Mouse (Mus musculus): ENCODE results near the gene Fgfr2. TPM values are rescaled to one million over a fixed set of nuclear protein-coding genes. Genes with fewer than 3 reads are reported as not detected.
A peak's percentile ranks its signal among the peaks of the same experiment; 100 is the strongest.

The Fgfr2 gene
- polyA plus RNA-seq, 1 experiment from 2014 or later = 169 TPM

DNA sequence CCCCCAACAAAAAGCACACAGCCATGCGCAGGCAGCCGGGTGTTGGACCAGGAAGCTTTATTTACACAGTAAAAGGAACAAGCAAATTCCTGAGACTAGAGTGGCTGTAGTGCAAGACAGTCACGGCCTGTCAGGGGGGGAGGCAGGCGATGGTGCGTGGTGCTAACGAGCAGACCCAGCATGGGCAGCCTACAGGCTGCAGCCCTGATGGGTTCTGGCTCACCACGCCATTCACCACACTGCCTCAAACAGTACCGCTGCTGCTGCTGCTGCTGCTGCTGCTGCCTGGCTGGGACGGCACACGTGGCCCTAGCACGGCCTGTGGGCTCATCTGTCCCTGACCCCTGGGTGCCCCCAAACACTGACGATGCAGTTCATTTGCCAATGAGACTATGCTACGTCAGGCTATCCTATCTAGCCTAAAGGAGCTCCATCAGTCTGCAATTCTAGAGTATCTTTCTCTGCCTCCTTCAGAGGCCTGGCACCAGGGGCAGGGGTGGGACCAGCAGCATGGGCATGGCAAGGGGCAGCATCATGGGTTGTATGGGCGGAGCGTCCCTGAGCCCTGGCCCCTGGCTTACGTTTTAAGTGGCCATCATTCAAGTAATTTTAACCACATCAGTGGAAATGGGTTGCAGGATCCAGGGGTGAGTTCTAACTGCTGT lies 411.0 kb downstream of the Fgfr2 start:
- no peak overlapping the region for H3K9ac ChIP-seq (replicated peaks; ENCODE audit: low read depth, low read length)
- no peak overlapping the region for H3K27ac ChIP-seq (ENCODE audit: low read length)
- H3K27me3 ChIP-seq (ENCODE audit: control insufficient read depth, insufficient read depth, low read length) = no peaks in the 10 kb centered on the region
- H3K4me1 ChIP-seq (ENCODE audit: control insufficient read depth, insufficient read depth, low read length) = peaks cover 26% of the 10 kb centered on the region; the same call in 1 of the 2 replicates
- H3K36me3 ChIP-seq (ENCODE audit: control insufficient read depth, insufficient read depth, low read length) = peaks cover 4% of the 10 kb centered on the region; the same call in 1 of the 2 replicates
- H3K4me3 ChIP-seq (ENCODE audit: low read depth, low read length) = no peak overlapping the region
- no peak; the same call in 1 of the 2 replicates for ATAC-seq (ENCODE audit: insufficient number of reproducible peaks, insufficient read depth, low FRiP score, low read depth)
- 31% methylated on average over 16 of the region's 16 CpGs for WGBS
- no peaks in the 10 kb centered on the region for H3K9me3 ChIP-seq (ENCODE audit: control insufficient read depth, low read depth, low read length)
- 0 out of 2 replicates have a peak overlapping the region, but pooled peaks have one; percentile 12 for H3K4me2 ChIP-seq (replicated peaks; ENCODE audit: low read depth, low read length)

DNA sequence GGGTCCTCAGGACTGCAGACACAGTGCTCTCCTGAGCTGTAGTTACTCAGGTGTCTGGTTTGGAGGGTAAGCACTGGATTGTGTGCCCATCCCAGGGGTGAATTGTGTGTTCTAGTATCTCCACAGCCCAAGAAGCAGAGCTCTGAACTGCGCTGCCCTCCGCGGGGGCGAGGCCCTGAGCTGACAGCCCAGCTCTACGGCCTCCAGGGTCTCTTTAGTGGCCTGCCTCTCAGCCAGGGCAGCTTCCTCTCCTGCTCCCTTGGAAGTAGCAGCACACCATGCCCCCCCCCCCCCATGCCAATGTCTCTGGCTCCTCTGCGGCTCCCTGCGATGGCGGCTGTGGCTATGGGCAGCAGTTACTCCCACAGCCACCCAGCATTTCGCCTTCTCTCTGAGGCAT lies 411.6 kb downstream of the Fgfr2 start:
- Histone ChIP-seq H3K4me3 (ENCODE audit: low read depth, low read length) (no peak overlapping the region), H3K36me3 (ENCODE audit: control insufficient read depth, insufficient read depth, low read length) (peaks cover 4% of the 10 kb centered on the region; the same call in 1 of the 2 replicates), H3K4me2 (replicated peaks; ENCODE audit: low read depth, low read length) (no peak overlapping the region), H3K27ac (ENCODE audit: low read length) (no peak overlapping the region), H3K9me3 (ENCODE audit: control insufficient read depth, low read depth, low read length) (no peaks in the 10 kb centered on the region), H3K9ac (replicated peaks; ENCODE audit: low read depth, low read length) (no peak overlapping the region), H3K4me1 (ENCODE audit: control insufficient read depth, insufficient read depth, low read length) (peaks cover 26% of the 10 kb centered on the region; the same call in 1 of the 2 replicates), H3K27me3 (ENCODE audit: control insufficient read depth, insufficient read depth, low read length) (no peaks in the 10 kb centered on the region)
- WGBS = 71% methylated on average over 9 of the region's 9 CpGs
- ATAC-seq (ENCODE audit: insufficient number of reproducible peaks, insufficient read depth, low FRiP score, low read depth) = no peak

DNA sequence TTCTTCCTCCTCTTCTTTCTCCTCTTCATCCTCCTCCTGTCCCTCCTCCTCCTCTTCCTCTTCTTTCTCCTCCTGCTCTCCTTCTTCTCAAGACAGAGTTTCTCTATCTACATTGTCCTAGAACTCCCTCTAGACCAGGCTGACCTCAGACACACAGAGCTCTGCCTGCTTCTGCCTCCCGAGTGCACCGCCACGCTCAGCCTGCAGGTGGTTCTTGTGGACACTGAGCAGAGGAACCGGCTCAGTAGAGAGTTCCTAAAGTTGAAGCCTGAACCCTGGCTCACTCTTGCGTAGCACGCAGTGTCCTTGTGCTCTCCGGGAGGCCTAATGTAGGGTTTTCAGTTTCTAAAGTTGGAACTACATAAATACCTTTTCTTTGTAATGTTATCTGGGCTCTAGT lies 418.0 kb downstream of the Fgfr2 start:
- no peak overlapping the region for H3K9ac ChIP-seq (replicated peaks; ENCODE audit: low read depth, low read length)
- no peaks in the 10 kb centered on the region for H3K9me3 ChIP-seq (ENCODE audit: control insufficient read depth, low read depth, low read length)
- WGBS = 88% methylated on average over 7 of the region's 7 CpGs
- H3K4me2 ChIP-seq (replicated peaks; ENCODE audit: low read depth, low read length) = no peak overlapping the region
- H3K27ac ChIP-seq (ENCODE audit: low read length) = no peak overlapping the region
- ATAC-seq (ENCODE audit: insufficient number of reproducible peaks, insufficient read depth, low FRiP score, low read depth) = no peak
- H3K36me3 ChIP-seq (ENCODE audit: control insufficient read depth, insufficient read depth, low read length) = no peaks in the 10 kb centered on the region
- H3K4me1 ChIP-seq (ENCODE audit: control insufficient read depth, insufficient read depth, low read length) = 0 out of 2 replicates have a peak, but pooled peaks cover 3% of the 10 kb centered on the region
- no peaks in the 10 kb centered on the region for H3K27me3 ChIP-seq (ENCODE audit: control insufficient read depth, insufficient read depth, low read length)
- no peak overlapping the region for H3K4me3 ChIP-seq (ENCODE audit: low read depth, low read length)

- ATAC-seq (ENCODE audit: insufficient number of reproducible peaks, insufficient read depth, low FRiP score, low read depth) = no peak
- H3K4me3 ChIP-seq (ENCODE audit: low read depth, low read length) = no peak overlapping the region
- no peaks in the 10 kb centered on the region for H3K36me3 ChIP-seq (ENCODE audit: control insufficient read depth, insufficient read depth, low read length)
- 86% methylated on average over 8 of the region's 8 CpGs for WGBS
- no peaks in the 10 kb centered on the region for H3K9me3 ChIP-seq (ENCODE audit: control insufficient read depth, low read depth, low read length)
- H3K4me2 ChIP-seq (replicated peaks; ENCODE audit: low read depth, low read length) = no peak overlapping the region
- H3K9ac ChIP-seq (replicated peaks; ENCODE audit: low read depth, low read length) = no peak overlapping the region
- H3K27me3 ChIP-seq (ENCODE audit: control insufficient read depth, insufficient read depth, low read length) = no peaks in the 10 kb centered on the region
- no peak overlapping the region for H3K27ac ChIP-seq (ENCODE audit: low read length)
- 0 out of 2 replicates have a peak, but pooled peaks cover 3% of the 10 kb centered on the region for H3K4me1 ChIP-seq (ENCODE audit: control insufficient read depth, insufficient read depth, low read length)
These were observed 418.8 kb downstream of the Fgfr2 start for GRCm38 (mm10) chr7:132704310-132704875.

DNA sequence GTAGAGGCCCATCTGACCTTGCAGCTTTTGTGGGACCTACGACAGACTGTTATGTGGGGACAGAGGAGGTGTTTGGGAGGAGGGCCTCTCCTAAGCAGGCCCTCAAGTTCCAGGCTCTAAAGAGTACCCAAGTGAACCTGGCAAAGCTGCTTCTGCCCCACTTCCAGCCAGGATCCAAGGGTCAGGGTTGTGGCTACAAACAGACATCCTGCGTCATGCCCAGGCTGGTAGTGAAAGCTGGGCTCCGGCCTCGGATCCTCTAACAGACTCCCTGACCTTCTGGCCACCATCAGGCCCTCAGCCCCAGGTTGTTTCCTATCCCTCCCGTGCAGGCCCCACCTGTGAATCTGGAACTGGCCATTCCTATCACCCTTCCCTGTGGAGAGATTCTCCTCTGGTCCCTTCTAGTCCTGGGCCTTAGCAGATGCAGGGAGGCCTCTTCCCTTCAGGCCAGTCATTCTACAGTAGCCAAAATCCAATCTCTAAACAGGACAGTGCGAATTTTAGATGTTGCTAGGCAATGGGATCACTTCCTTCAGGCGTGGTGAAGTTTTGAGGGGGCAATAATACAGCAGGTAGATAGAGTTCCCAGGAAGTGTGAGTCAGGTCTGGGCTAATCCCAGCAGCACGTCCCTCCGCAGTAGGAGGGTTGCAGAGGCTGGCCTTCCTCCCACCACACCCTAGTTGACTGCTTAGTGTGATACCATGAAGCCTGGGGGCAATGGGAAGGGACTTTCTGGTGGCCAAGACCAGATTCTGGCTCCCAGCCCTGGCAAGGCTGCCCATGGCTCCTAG lies 419.4 kb downstream of the Fgfr2 start:
- Histone ChIP-seq H3K9me3 (ENCODE audit: control insufficient read depth, low read depth, low read length) (no peaks in the 10 kb centered on the region), H3K4me3 (ENCODE audit: low read depth, low read length) (no peak overlapping the region), H3K9ac (replicated peaks; ENCODE audit: low read depth, low read length) (no peak overlapping the region), H3K27ac (ENCODE audit: low read length) (no peak overlapping the region), H3K4me2 (replicated peaks; ENCODE audit: low read depth, low read length) (no peak overlapping the region), H3K27me3 (ENCODE audit: control insufficient read depth, insufficient read depth, low read length) (no peaks in the 10 kb centered on the region), H3K36me3 (ENCODE audit: control insufficient read depth, insufficient read depth, low read length) (no peaks in the 10 kb centered on the region), H3K4me1 (ENCODE audit: control insufficient read depth, insufficient read depth, low read length) (0 out of 2 replicates have a peak, but pooled peaks cover 3% of the 10 kb centered on the region)
- no peak for ATAC-seq (ENCODE audit: insufficient number of reproducible peaks, insufficient read depth, low FRiP score, low read depth)
- WGBS = 82% methylated on average over 9 of the region's 9 CpGs

DNA sequence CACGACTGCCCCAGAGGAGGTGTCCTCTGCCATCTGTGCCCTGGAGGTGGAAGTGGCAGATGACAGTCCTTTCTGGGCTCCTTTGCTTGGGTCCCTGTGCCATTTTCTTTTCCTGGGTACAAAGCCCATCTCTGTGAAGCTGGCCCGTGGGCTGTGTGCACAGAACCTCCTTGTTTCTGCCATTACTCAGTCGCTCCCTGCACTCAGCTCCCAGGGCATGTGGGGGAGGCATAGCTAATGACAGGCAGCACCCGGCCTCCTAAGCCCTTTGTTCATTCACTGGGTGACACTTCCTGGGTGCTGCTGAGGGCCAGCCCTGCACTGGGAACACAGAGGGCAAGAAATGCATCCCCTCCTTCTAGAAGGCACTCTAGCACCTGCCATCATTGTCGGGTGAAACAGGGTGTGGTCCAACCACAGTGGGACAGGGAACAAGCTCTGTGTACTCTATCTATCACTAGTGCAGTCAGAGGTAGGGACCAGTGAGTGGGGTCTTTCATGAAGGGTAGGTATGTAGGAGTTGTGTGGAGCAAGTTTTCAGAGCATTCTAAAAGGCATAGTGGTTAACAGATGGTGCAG lies 420.6 kb downstream of the Fgfr2 start:
- no peak overlapping the region for H3K4me3 ChIP-seq (ENCODE audit: low read depth, low read length)
- no peaks in the 10 kb centered on the region for H3K27me3 ChIP-seq (ENCODE audit: control insufficient read depth, insufficient read depth, low read length)
- ATAC-seq (ENCODE audit: insufficient number of reproducible peaks, insufficient read depth, low FRiP score, low read depth) = no peak
- no peak overlapping the region for H3K4me2 ChIP-seq (replicated peaks; ENCODE audit: low read depth, low read length)
- H3K9me3 ChIP-seq (ENCODE audit: control insufficient read depth, low read depth, low read length) = no peaks in the 10 kb centered on the region
- H3K9ac ChIP-seq (replicated peaks; ENCODE audit: low read depth, low read length) = no peak overlapping the region
- H3K27ac ChIP-seq (ENCODE audit: low read length) = no peak overlapping the region
- 64% methylated on average over 5 of the region's 5 CpGs for whole genome bisulfite sequencing
- H3K36me3 ChIP-seq (ENCODE audit: control insufficient read depth, insufficient read depth, low read length) = no peaks in the 10 kb centered on the region
- H3K4me1 ChIP-seq (ENCODE audit: control insufficient read depth, insufficient read depth, low read length) = 0 out of 2 replicates have a peak, but pooled peaks cover 3% of the 10 kb centered on the region

DNA sequence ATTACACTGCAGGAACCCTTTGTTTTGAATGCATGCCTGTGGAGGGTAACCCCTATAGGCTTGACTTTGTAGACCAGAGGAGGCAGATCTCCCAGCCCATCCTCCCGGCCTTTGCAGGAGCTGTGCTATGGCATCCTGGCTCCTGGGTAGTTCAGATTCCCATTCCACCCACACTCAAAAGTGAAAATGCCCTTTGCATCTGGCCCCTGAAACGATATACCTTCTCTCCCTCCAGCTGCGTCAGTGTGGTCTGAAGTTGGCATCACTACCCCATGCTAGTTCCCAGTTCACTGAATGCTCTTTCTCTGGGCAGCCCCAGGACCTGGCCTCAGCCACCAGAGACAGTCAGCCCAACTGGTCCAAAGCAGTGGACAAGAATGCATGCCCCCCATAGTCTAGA lies 421.1 kb downstream of the Fgfr2 start:
- H3K27me3 ChIP-seq (ENCODE audit: control insufficient read depth, insufficient read depth, low read length) = no peaks in the 10 kb centered on the region
- WGBS = 88% methylated on average over 3 of the region's 3 CpGs
- ATAC-seq (ENCODE audit: insufficient number of reproducible peaks, insufficient read depth, low FRiP score, low read depth) = no peak
- H3K36me3 ChIP-seq (ENCODE audit: control insufficient read depth, insufficient read depth, low read length) = no peaks in the 10 kb centered on the region
- 0 out of 2 replicates have a peak, but pooled peaks cover 3% of the 10 kb centered on the region for H3K4me1 ChIP-seq (ENCODE audit: control insufficient read depth, insufficient read depth, low read length)
- H3K27ac ChIP-seq (ENCODE audit: low read length) = no peak overlapping the region
- H3K4me3 ChIP-seq (ENCODE audit: low read depth, low read length) = no peak overlapping the region
- no peaks in the 10 kb centered on the region for H3K9me3 ChIP-seq (ENCODE audit: control insufficient read depth, low read depth, low read length)
- no peak overlapping the region for H3K4me2 ChIP-seq (replicated peaks; ENCODE audit: low read depth, low read length)
- no peak overlapping the region for H3K9ac ChIP-seq (replicated peaks; ENCODE audit: low read depth, low read length)

GRCm38 (mm10) chr7:132701412-132701811 lies 421.7 kb downstream of the Fgfr2 start:
- WGBS = 64% methylated on average over 3 of the region's 3 CpGs
- no peak for ATAC-seq (ENCODE audit: insufficient number of reproducible peaks, insufficient read depth, low FRiP score, low read depth)
- H3K9ac ChIP-seq (replicated peaks; ENCODE audit: low read depth, low read length) = no peak overlapping the region

More at GRCm38 (mm10) chr7:132701412-132701811, 421.7 kb downstream of the Fgfr2 start:
- H3K27me3 ChIP-seq (ENCODE audit: control insufficient read depth, insufficient read depth, low read length) = no peaks in the 10 kb centered on the region
- H3K4me2 ChIP-seq (replicated peaks; ENCODE audit: low read depth, low read length) = no peak overlapping the region
- H3K9me3 ChIP-seq (ENCODE audit: control insufficient read depth, low read depth, low read length) = no peaks in the 10 kb centered on the region
- no peak overlapping the region for H3K27ac ChIP-seq (ENCODE audit: low read length)
- no peaks in the 10 kb centered on the region for H3K36me3 ChIP-seq (ENCODE audit: control insufficient read depth, insufficient read depth, low read length)
- 0 out of 2 replicates have a peak, but pooled peaks cover 3% of the 10 kb centered on the region for H3K4me1 ChIP-seq (ENCODE audit: control insufficient read depth, insufficient read depth, low read length)
- H3K4me3 ChIP-seq (ENCODE audit: low read depth, low read length) = no peak overlapping the region

All from stomach, embryonic 14.5 days (tissue).